Mouse (Mus musculus): ENCODE results near the gene Pola1. TPM values are rescaled to one million over a fixed set of nuclear protein-coding genes. Genes with fewer than 3 reads are reported as not detected.

The Pola1 gene
- polyA plus RNA-seq (2012; fragmentation: generic; extraction: Trizol) = 4.8 TPM
- long read RNA-seq, experiment 1, partial matches to known transcripts = 4 of 4 reads
- long read RNA-seq, experiment 1, other reads (novel, unspliced or antisense) = 0 of 4 reads
- long read RNA-seq, experiment 2, full-length matches to known transcripts = 22 of 96 reads
- long read RNA-seq, experiment 2, partial matches to known transcripts = 54 of 96 reads
- long read RNA-seq, experiment 2, other reads (novel, unspliced or antisense) = 20 of 96 reads

DNA sequence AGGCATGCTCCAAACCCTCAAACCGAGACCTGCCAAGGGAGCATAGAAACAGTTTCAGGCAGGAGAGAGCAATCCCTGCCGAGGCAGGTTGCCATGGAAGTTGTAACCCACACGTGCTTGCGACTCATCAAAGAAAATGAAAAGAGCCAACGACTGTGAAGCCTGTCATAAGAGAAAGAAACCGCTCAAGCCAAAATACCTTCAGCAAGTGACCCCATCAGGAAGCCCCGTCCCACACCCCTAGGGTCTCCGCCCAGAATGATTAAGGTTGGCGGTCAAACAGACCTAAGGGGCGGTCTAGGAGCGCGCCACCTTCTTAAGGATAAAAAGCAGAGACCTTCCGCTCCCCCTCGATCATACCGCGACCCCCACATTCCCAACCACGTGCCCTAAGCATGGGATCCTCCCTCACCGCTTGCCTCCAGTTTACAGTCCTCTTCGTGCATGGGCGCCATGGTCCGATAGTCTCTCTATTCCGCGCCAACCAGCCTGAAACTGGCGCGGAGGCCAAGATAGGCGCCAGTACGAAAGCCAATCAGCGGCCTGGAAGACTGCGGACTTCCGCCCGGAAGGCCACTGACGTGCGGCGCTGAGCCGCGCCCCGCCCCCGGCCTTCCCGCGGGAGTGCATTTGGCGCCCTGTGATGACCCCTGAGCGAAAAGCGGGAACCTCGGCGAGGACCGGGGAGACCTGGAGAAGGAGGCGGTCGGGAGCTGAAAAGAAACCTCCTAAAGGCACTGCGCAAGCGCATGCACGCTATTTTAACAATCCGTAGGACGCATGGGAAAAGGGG lies at the start of gene Pola1:
Gene Pola1 (minus strand): TSS at position 499 of the 793 bp plus-strand sequence.
- Histone ChIP-seq H3K4me3 (ENCODE audit: insufficient read depth, poor library complexity, severe bottlenecking) (peak within 1 kb of the TSS; percentile 44), H3ac (ENCODE audit: control insufficient read depth, insufficient read length, low read depth) (peak within 1 kb of the TSS; percentile 83), H3K79me2 (ENCODE audit: control insufficient read depth, insufficient read depth) (peaks cover 50% of the 10 kb centered on the region), H3K36me3 (ENCODE audit: control insufficient read depth, insufficient read depth) (no peaks in the 10 kb centered on the region), H3K27me3 (ENCODE audit: control insufficient read depth, insufficient read depth, insufficient read length) (no peaks in the 10 kb centered on the region), H3K79me3 (ENCODE audit: low read depth) (peaks cover 37% of the 10 kb centered on the region)
- no peak for TF ChIP-seq FOSL1 (IDR thresholded peaks at IDR 0.05; ENCODE audit: insufficient read depth, low read length, poor library complexity, severe bottlenecking)
- no peak for TF ChIP-seq MYOG (IDR thresholded peaks at IDR 0.05; ENCODE audit: control insufficient read depth, extremely low read depth, insufficient read length)
- peak; percentile 10 for TF ChIP-seq MAX (IDR thresholded peaks at IDR 0.05)
- TF ChIP-seq CTCF (IDR thresholded peaks at IDR 0.05; ENCODE audit: control insufficient read depth, insufficient read depth, insufficient read length) = no peak
- no peak for TF ChIP-seq USF1 (IDR thresholded peaks at IDR 0.05; ENCODE audit: low read depth)

- no peaks in the 10 kb centered on the region for H3K79me2 ChIP-seq (ENCODE audit: control insufficient read depth, insufficient read depth)
- H3K79me3 ChIP-seq (ENCODE audit: low read depth) = no peaks in the 10 kb centered on the region
- no peaks in the 10 kb centered on the region for H3K36me3 ChIP-seq (ENCODE audit: control insufficient read depth, insufficient read depth)
- no peak overlapping the region for H3ac ChIP-seq (ENCODE audit: control insufficient read depth, insufficient read length, low read depth)
- no peak overlapping the region for H3K4me3 ChIP-seq (ENCODE audit: insufficient read depth, poor library complexity, severe bottlenecking)
- no peaks in the 10 kb centered on the region for H3K27me3 ChIP-seq (ENCODE audit: control insufficient read depth, insufficient read depth, insufficient read length)
- TF ChIP-seq MYOD1 (IDR thresholded peaks at IDR 0.05; ENCODE audit: control insufficient read depth, insufficient read length, low read depth) = no peak
- TF ChIP-seq USF1 (IDR thresholded peaks at IDR 0.05; ENCODE audit: low read depth) = no peak
- TF ChIP-seq CTCF (IDR thresholded peaks at IDR 0.05; ENCODE audit: control insufficient read depth, insufficient read depth, insufficient read length) = no peak
- TF ChIP-seq MYOG (IDR thresholded peaks at IDR 0.05; ENCODE audit: control insufficient read depth, extremely low read depth, insufficient read length) = no peak
- TF ChIP-seq MAX (IDR thresholded peaks at IDR 0.05) = no peak
- TF ChIP-seq FOSL1 (IDR thresholded peaks at IDR 0.05; ENCODE audit: insufficient read depth, low read length, poor library complexity, severe bottlenecking) = no peak
- no peak for TF ChIP-seq CEBPB (IDR thresholded peaks at IDR 0.05; ENCODE audit: low read depth)
Measured at GRCm38 (mm10) chrX:93676228-93676627, 44.3 kb upstream of the Pola1 start.

DNA sequence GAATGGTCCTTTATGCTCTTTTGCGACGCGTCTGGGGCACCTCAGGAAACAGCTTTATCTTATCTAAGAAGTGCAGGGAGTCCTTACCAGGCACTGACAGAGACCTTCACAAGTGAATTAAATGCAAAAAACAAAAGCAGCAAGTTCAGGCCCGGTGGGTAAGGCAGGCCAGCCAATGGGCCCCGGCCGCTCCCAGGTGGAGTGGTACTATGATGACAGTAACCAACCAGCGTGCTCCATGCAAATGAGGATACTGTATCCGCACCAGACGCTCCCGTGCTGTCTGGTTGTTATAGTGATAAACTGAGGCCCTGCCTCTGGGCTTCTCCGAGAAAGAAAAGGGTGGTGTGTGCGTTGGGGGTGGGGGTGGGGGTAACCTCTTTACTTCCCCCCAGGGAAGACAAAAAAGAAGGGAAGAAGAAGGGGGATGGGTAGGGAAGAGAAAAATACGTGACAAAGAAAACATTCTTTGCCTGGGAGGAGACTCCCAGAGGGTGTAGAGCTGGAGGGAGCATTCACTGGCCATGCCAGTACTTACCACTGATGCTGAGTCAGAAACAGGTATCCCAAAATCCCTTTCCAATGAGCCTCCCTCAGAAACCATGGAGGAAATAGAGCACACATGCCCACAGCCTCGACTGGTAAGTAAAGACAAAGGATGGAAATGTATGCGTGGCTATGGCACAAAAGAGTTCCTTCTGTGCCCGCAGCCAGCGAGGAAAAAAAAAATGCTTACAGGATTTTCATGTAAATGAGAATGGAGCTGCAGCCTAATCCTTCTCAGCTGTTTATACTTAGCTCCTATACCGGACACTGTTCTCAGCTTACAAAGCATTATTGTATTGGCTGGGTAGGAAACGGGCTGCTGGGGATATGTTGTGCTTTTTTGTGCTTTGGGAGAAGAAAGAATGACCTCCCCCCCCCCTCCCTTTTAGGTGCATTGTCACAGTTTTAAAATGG lies 43.2 kb upstream of the Pola1 start:
- no peak for TF ChIP-seq MYOD1 (IDR thresholded peaks at IDR 0.05; ENCODE audit: control insufficient read depth, insufficient read length, low read depth)
- TF ChIP-seq USF1 (IDR thresholded peaks at IDR 0.05; ENCODE audit: low read depth) = no peak
- no peak for TF ChIP-seq CTCF (IDR thresholded peaks at IDR 0.05; ENCODE audit: control insufficient read depth, insufficient read depth, insufficient read length)
- no peak for TF ChIP-seq FOSL1 (IDR thresholded peaks at IDR 0.05; ENCODE audit: insufficient read depth, low read length, poor library complexity, severe bottlenecking)
- TF ChIP-seq CEBPB (IDR thresholded peaks at IDR 0.05; ENCODE audit: low read depth) = no peak
- TF ChIP-seq MYOG (IDR thresholded peaks at IDR 0.05; ENCODE audit: control insufficient read depth, extremely low read depth, insufficient read length) = no peak
- TF ChIP-seq MAX (IDR thresholded peaks at IDR 0.05) = no peak
- H3K4me3 ChIP-seq (ENCODE audit: insufficient read depth, poor library complexity, severe bottlenecking) = peak overlapping the region; percentile 26
- H3K79me2 ChIP-seq (ENCODE audit: control insufficient read depth, insufficient read depth) = no peaks in the 10 kb centered on the region
- no peaks in the 10 kb centered on the region for H3K36me3 ChIP-seq (ENCODE audit: control insufficient read depth, insufficient read depth)
- H3ac ChIP-seq (ENCODE audit: control insufficient read depth, insufficient read length, low read depth) = no peak overlapping the region
- no peaks in the 10 kb centered on the region for H3K79me3 ChIP-seq (ENCODE audit: low read depth)
- H3K27me3 ChIP-seq (ENCODE audit: control insufficient read depth, insufficient read depth, insufficient read length) = no peaks in the 10 kb centered on the region

DNA sequence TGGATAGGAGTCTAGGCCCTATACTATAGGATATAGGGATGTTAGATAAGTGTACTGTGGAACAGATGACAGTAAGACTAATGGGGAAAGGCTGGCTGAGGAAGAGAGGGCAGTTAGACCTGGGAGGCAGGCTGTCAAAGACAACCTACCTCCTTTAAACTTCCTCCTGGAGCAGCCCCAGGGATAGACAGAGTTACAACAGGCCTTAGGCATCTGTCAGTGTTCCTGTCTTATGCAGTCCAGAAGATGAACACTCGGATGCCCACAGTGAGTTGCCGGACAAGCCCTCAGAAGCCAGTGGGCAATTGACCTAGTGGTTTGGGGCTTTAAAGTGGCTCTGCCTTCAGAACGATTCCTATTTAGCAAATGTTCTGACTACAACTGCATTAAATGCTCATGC lies 42.5 kb upstream of the Pola1 start:
- H3K79me2 ChIP-seq (ENCODE audit: control insufficient read depth, insufficient read depth) = no peaks in the 10 kb centered on the region
- H3K36me3 ChIP-seq (ENCODE audit: control insufficient read depth, insufficient read depth) = no peaks in the 10 kb centered on the region
- H3K27me3 ChIP-seq (ENCODE audit: control insufficient read depth, insufficient read depth, insufficient read length) = no peaks in the 10 kb centered on the region
- H3ac ChIP-seq (ENCODE audit: control insufficient read depth, insufficient read length, low read depth) = no peak overlapping the region
- no peaks in the 10 kb centered on the region for H3K79me3 ChIP-seq (ENCODE audit: low read depth)
- H3K4me3 ChIP-seq (ENCODE audit: insufficient read depth, poor library complexity, severe bottlenecking) = no peak overlapping the region
- TF ChIP-seq MYOG (IDR thresholded peaks at IDR 0.05; ENCODE audit: control insufficient read depth, extremely low read depth, insufficient read length) = no peak
- no peak for TF ChIP-seq USF1 (IDR thresholded peaks at IDR 0.05; ENCODE audit: low read depth)
- TF ChIP-seq FOSL1 (IDR thresholded peaks at IDR 0.05; ENCODE audit: insufficient read depth, low read length, poor library complexity, severe bottlenecking) = no peak
- no peak for TF ChIP-seq CEBPB (IDR thresholded peaks at IDR 0.05; ENCODE audit: low read depth)
- no peak for TF ChIP-seq MYOD1 (IDR thresholded peaks at IDR 0.05; ENCODE audit: control insufficient read depth, insufficient read length, low read depth)
- TF ChIP-seq CTCF (IDR thresholded peaks at IDR 0.05; ENCODE audit: control insufficient read depth, insufficient read depth, insufficient read length) = no peak

- no peak for TF ChIP-seq MAX (IDR thresholded peaks at IDR 0.05)
- Histone ChIP-seq H3K36me3 (ENCODE audit: control insufficient read depth, insufficient read depth) (no peaks in the 10 kb centered on the region), H3K79me3 (ENCODE audit: low read depth) (no peaks in the 10 kb centered on the region), H3K27me3 (ENCODE audit: control insufficient read depth, insufficient read depth, insufficient read length) (no peaks in the 10 kb centered on the region), H3K4me3 (ENCODE audit: insufficient read depth, poor library complexity, severe bottlenecking) (no peak overlapping the region), H3ac (ENCODE audit: control insufficient read depth, insufficient read length, low read depth) (no peak overlapping the region), H3K79me2 (ENCODE audit: control insufficient read depth, insufficient read depth) (no peaks in the 10 kb centered on the region)
Measured at GRCm38 (mm10) chrX:93664787-93665186, 32.8 kb upstream of the Pola1 start.
